Mouse (Mus musculus): ENCODE measurements around the gene Tmem150a.

Gene Tmem150a

DNA sequence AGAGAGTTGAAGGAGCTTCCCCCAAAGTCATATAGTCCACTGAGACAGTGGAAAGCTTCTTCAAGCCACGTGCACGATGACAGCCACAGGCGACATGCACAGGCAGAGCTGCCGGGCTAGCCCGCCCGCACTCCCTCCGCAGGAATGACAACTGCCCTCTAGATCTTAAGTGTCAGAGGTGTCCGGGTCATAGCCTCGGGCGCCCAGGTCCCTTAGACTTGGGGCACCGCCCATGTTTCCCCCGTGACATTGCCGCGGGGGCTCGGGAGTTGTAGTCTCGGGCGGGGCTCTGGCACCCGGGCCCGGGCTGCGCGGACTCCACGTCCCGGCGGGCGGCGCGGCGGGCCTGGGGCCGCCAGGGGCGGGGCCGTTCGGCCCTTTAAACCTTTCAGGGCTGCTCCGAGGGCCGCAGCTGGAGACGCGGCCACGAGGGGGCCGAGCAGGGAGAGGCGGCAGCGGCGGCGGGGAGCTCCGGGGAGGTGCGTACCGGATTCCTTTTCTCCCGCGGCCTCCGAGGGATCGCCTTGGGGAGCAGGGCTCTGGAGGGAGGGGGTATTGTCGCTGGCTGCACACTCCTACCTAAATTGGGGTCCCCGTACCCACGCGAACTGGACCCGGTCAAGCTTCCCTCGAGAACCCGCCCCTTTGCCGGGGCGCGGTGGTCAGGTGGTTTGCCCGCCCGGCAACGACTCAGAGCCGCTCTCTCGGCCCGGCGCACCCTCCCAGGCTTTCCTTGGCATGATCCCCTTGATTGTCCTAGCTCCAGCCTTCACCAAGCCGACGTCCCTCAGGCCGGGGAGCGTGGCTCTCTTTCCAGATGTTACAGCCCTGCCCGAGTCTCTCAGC, at the start of gene Tmem150a:
Gene Tmem150a (plus strand): TSS at position 382 of the 846 bp plus-strand sequence.
- peak; percentile 66 for DNase-seq

GRCm38 (mm10) chr6:72312198-72312597, 43.0 kb upstream of the Tmem150a start:
- DNase-seq: no peak

DNA sequence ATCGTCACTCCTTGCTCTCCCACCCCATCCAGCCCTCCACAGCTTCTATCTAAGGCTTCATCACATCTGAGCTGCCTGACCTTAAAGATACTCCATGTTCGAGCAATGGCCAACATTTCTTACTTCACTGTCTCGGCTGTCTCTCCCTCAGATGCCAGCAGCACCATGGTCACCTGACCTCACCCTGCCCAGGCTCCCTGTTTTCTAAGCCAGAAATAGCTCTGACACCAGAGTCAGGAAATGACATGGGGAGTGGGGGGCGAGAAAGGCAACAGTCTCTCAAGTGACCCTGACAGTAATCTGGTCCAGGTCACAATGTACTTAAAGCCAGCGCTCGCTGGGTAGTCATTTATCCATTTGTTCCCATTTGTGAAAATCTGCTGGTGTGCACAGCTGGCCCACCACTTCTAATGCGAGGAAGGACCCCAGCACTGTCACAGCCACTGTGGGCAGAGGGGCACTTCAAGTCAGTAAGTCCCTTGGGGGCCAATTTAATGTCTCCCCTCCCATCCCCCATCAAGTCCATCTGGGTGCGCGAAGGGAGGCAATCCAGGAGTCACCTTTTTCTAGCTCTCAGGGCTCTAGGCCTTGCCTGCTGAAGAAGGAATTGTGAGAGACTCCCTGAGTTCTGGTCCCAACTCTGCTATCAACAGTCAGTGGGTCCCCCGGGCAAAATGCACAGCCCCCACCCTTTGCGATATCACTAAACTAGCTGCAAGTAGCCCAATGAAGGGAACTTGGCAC, 42.0 kb upstream of the Tmem150a start:
- no peak for DNase-seq

DNA sequence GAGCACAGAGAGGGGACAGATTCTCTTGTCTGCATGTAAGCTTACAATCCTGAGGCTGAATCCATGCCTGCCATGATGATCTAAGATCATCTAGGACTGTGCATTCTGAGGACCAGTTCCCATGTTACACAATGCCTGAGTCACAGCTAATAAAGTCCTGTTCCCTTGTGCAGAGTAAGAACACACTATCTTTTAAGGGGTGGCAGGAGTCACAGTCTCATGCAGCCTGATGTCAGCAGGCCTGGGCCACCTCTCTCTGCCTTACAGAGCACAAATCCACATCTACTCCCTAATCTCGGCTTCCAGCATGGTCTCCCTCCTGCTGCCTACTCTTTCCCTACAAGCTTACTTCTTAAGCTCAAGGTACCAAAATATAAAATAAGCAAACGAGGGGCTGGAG, 39.9 kb upstream of the Tmem150a start:
- no peak for DNase-seq

GRCm38 (mm10) chr6:72316044-72316443, 39.2 kb upstream of the Tmem150a start:
- no peak for DNase-seq

GRCm38 (mm10) chr6:72318440-72318839, 36.8 kb upstream of the Tmem150a start:
- no peak for DNase-seq

DNA sequence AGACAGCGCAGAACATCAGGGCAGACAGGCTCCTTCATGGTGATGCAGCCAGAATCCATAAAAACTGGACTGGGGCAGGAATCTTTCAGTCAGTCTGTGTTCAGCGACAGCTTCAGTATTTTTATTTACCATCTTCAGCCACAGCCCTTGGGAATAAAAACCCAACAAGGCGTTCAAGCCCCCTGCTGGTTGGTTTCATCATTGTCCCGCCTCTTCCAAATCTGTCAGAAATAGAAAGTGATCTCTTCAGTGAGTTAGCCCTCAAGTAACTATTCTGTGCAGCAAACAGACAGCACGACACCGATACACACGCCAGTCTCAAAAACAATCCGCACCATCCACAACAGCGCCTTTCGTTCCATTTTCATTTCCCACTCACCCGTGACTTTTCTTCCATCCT, 36.2 kb upstream of the Tmem150a start:
- no peak for DNase-seq

GRCm38 (mm10) chr6:72322936-72323335, 32.3 kb upstream of the Tmem150a start:
- no peak for DNase-seq

DNA sequence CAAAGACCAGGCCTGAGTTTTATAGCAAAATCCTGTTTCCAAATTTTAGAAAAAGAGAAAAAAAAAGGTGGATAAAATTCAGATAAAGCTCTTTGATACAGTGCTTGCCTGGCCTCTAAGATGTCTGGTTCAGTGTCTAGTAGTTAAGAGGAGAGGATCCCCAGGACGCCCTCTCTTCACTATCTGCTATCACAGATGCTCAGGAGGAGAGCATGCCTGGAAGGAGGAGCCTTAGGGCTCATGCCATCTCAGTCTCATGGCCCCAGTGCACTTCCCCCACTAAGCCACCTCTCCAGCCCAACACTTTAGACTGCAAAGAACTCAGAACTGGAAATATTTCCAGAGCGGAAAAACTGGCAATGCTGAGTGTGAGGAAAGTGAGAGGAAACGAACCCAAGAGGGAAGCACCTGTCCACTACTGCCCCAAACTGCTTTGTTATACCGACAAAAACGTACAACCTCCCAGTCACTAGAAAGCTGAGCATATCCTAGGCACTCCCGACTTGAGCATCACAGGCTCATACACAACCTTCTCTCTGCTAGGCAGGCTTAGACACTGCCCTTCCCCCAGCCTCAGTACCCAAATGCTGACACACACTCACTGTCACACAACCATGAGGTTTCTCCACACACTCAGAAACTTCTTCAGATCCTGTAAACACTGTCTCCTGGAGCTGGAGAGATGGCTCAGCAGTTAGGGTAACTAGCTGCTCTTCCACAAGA, 31.3 kb upstream of the Tmem150a start:
- no peak for DNase-seq

DNA sequence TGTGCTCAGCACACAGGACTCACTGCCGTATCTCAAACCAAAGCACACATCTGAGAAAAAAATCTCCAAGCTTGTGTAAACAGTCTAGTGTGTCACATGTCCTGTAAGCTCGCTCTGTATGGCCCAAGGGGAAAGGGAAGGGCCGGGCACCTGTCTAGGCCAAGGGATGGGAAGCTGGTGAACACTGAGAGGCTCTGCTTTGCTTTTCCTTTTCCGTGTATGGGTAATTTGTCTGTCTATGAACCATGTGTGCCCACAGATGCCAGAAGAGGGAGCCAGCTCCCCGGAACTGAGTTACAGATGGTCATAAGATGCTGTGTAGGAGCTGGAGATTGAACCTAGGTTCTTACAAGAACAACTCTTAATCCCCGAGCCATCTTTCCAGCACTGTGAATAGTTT, 29.0 kb upstream of the Tmem150a start:
- DNase-seq: no peak

DNA sequence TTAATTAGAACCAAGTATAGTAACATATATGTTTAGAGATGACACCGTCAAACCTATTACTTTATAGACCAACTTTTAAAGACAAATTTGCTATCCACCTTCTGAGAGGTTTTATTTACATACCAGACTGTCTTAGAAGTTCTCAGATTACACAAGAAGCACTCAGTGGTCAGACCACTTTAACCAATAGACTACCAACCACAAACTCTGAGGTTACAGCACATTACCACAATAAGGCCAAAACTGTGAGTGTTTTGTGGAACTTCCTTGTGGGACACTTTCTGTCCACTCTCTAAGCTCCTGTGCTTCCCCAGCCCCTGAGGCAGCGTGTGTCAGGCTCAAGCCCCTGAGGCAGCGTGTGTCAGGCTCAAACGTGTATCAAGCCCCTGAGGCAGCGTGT, 26.2 kb upstream of the Tmem150a start:
- DNase-seq: no peak

DNA sequence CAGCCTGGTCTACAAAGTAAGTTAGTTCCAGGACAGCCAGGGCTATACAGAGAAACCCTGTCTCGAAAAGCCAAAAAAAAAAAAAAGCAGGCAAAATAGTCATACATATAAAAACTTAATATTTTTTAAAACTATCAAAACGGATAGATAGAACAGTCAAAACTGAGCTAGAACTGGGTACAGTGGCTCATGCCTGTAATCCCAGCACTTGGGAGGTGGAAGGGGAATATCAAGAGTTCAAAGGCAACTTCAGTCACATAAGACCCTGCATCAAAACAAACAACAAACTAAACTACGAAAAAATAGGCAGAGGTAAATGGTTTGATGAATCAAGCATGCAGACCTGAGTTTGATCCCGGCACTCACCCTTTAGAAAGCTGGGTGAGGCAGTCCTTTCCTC, 25.1 kb upstream of the Tmem150a start:
- no peak for DNase-seq

GRCm38 (mm10) chr6:72333111-72333510, 22.1 kb upstream of the Tmem150a start:
- no peak for DNase-seq

GRCm38 (mm10) chr6:72340481-72340880, 14.8 kb upstream of the Tmem150a start:
- DNase-seq: no peak

DNA sequence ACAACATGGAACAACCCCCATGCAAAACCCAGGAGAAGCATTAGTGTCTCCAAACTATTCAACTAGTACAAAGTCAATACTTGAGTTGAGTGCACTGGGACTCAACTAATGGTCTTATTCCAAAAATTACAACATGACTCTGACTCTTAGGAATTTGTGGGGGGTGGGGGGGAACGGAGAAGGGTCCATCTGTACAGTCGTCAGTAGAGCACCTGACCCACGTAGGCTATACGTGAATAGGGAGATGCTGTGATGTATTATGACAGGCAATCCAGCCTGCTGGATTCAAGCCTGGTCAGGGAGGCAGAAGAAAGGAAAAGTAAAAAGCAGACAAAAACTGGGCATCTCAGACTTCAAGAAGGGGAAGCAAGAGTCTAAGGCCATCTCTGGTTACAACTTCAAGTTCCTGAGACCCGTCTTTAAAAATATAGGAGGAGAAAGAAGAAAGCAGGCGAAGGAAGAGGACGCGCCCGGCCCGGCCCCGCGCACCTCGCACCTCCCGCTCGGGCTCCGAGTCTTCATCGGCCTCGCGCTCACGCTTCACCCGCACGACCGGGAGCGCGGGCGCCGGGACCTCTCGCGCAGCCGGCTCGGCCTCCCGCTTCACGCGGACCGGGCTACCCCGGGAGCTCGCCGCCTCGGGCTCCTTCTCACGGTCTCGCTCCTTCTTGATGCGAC, 10.7 kb upstream of the Tmem150a start:
- DNase-seq: no peak

GRCm38 (mm10) chr6:72345074-72345567, 10.1 kb upstream of the Tmem150a start, which contains the start of gene Usp39:
Gene Usp39, minus strand, starts transcription at chr6:72345184.
- DNase-seq: peak; percentile 92

DNA sequence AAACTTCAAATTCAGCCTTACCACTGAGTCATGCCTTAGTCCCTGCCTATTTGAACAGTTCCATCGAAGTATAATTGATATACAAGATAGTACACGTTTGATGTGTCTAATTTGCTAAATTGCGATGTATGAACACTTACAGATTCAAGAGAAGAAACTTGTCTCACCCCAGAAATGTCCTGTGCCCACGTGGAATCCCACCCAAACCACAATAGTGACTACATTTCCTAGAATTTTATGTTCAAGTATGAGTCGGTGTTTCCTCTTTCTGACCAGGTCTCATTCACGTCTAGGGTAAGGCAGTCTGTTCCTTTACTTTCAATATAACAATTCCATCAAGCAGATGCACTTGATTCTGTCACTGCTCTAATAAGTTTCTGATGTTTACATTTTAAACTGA, 9.6 kb upstream of the Tmem150a start:
- no peak for DNase-seq

DNA sequence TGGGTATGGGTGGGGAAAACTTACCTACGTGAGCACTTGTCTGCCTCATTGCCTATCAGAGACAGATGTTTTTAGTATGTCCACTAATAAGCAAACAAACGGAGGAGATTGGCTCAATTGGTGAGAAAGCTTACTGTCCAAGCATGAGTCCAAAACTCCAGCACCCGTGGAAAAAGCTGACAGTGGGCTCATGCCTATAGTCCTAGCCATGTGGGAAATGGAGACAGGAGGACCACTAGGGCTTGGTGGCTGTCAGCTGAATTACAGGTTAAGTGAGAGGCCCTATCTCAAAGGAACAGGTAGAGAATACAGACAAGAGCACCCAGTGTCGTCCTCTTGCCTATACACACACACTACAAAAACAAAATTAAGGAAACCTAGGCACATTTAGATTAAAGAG, 9.0 kb upstream of the Tmem150a start:
- no peak for DNase-seq

- peak; percentile 75 for DNase-seq
Observed at GRCm38 (mm10) chr6:72347166-72347941, 7.9 kb upstream of the Tmem150a start, which contains the start of gene 0610030E20Rik. Gene 0610030E20Rik, plus strand, starts transcription at chr6:72347317.

GRCm38 (mm10) chr6:72348411-72348810, 6.8 kb upstream of the Tmem150a start:
- no peak for DNase-seq

DNA sequence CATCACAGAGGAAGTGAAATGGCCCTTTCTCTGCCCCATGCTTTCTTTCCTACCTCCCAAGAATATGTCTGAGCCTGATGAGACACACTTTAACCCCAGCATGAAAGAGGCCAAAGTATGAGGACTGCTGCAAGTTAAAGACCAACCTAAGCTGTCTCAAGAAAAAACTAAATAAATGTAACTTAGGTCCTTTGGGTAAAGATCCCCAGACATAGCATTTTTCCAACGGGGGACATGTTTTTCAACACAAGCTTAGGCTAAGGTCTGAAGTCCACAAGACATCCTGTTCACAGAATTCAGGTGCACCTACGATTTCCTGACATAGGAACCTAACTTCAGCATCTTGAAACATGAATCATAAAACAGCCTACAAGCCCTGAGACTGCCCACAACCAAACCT, 5.0 kb upstream of the Tmem150a start:
- no peak for DNase-seq

Measured in cerebellum, adult 8-10 months (tissue).